Mouse (Mus musculus) MEL (cell line): ENCODE data around the gene Galnt2. TPM values are rescaled to one million over a fixed set of nuclear protein-coding genes. Genes with fewer than 3 reads are reported as not detected.

ENCODE experiments used
- DNase-seq: peaks from one replicate; pipeline ENCODE4 v3.0.0; 2011; ENCODE audit warnings: low read depth, low spot score
- H3K27ac ChIP-seq: 2 replicates; pipeline ENCODE4 v1.5.1; 2012; ENCODE audit warnings: low read depth, mild to moderate bottlenecking, control low read depth, low read length, moderate library complexity; ENCODE audit not compliant: control insufficient read depth
- H3K27me3 ChIP-seq, 2 experiments: fragments of 150-350 bp in 1 of 2; sonication (generic) in 1 of 2; 2 replicates each; pipeline ENCODE4 v1.6.1; 2012; ENCODE audit warnings: low read length in 2 of 2, mild to moderate bottlenecking in 2 of 2, improper control_type of control experiment in 1 of 2, moderate library complexity in 1 of 2; ENCODE audit not compliant: insufficient read depth in 2 of 2, control insufficient read depth in 1 of 2
- H3K36me3 ChIP-seq, 2 experiments: 2 replicates each; pipeline ENCODE4 v1.6.1; 2012 to 2014; ENCODE audit warnings: low read length in 2 of 2, improper control_type of control experiment in 1 of 2, inconsistent platforms in 1 of 2, mild to moderate bottlenecking in 1 of 2; ENCODE audit not compliant: insufficient read depth in 2 of 2, control insufficient read depth in 1 of 2
- H3K4me1 ChIP-seq, 2 experiments: fragments of 150-350 bp in 1 of 2; sonication (generic) in 1 of 2; 2 replicates each; pipeline ENCODE4 v1.6.1; 2012; ENCODE audit warnings: low read length in 2 of 2, improper control_type of control experiment in 1 of 2, mild to moderate bottlenecking in 1 of 2; ENCODE audit not compliant: insufficient read depth in 2 of 2, control insufficient read depth in 1 of 2
- H3K4me3 ChIP-seq, 2 experiments: fragments of 150-350 bp in 1 of 2; sonication (generic) in 1 of 2; 2 replicates each; pipeline ENCODE4 v1.5.1; 2012; ENCODE audit warnings: low read depth in 2 of 2, low read length in 2 of 2, mild to moderate bottlenecking in 2 of 2, moderate library complexity in 2 of 2, control low read depth in 1 of 2, improper control_type of control experiment in 1 of 2; ENCODE audit not compliant: control insufficient read depth in 1 of 2, insufficient read depth in 1 of 2
- H3K79me2 ChIP-seq: 2 replicates; pipeline ENCODE4 v1.6.1; 2012; ENCODE audit warnings: mild to moderate bottlenecking, low read length, moderate library complexity; ENCODE audit not compliant: control insufficient read depth, poor library complexity, insufficient read depth
- H3K9ac ChIP-seq: 2 replicates; pipeline ENCODE4 v1.6.1; 2012; ENCODE audit warnings: low read depth, mild to moderate bottlenecking, control low read depth, low read length, moderate library complexity; ENCODE audit not compliant: control insufficient read depth, poor library complexity, severe bottlenecking
- H3K9me3 ChIP-seq: fragments of 150-350 bp; sonication (generic); replicated peaks from 2 replicates; pipeline ENCODE4 v1.6.1; 2012; ENCODE audit warnings: mild to moderate bottlenecking, low read length, improper control_type of control experiment, moderate library complexity; ENCODE audit not compliant: insufficient read depth
- CHD1 ChIP-seq: IDR thresholded peaks from 2 replicates; pipeline ENCODE4 v1.6.1; 2012; ENCODE audit warnings: low read depth, mild to moderate bottlenecking, inconsistent platforms, low read length, improper control_type of control experiment
- CHD2 ChIP-seq: IDR thresholded peaks from 2 replicates; pipeline ENCODE4 v1.6.1; 2011; ENCODE audit warnings: low read length, improper control_type of control experiment
- ELF1 ChIP-seq: IDR thresholded peaks from 2 replicates; pipeline ENCODE4 v1.6.1; 2014; ENCODE audit warnings: low read depth, mild to moderate bottlenecking, inconsistent platforms, low read length, improper control_type of control experiment, moderate library complexity
- ETS1 ChIP-seq: IDR thresholded peaks from 2 replicates; pipeline ENCODE4 v1.6.1; 2012; ENCODE audit warnings: low read depth, mild to moderate bottlenecking, inconsistent platforms, low read length, improper control_type of control experiment, moderate library complexity
- GABPA ChIP-seq: IDR thresholded peaks from 2 replicates; pipeline ENCODE4 v1.6.1; 2012; ENCODE audit warnings: low read depth, mild to moderate bottlenecking, inconsistent platforms, low read length, improper control_type of control experiment, moderate library complexity
- GATA1 ChIP-seq: IDR thresholded peaks from 2 replicates; pipeline ENCODE4 v1.6.1; 2011; ENCODE audit warnings: low read depth, low read length, improper control_type of control experiment
- HCFC1 ChIP-seq: IDR thresholded peaks from 2 replicates; pipeline ENCODE4 v1.6.1; 2012; ENCODE audit warnings: low read depth, mild to moderate bottlenecking, inconsistent platforms, low read length, improper control_type of control experiment, moderate library complexity
- JUND ChIP-seq: IDR thresholded peaks from 2 replicates; pipeline ENCODE4 v1.6.1; 2011; ENCODE audit warnings: low read depth, mild to moderate bottlenecking, improper control_type of control experiment, low read length
- KAT2A ChIP-seq: conservative IDR thresholded peaks from 2 replicates; pipeline ENCODE4 v1.6.1; 2012; ENCODE audit warnings: low read depth, low read length, improper control_type of control experiment, inconsistent platforms
- MAFK ChIP-seq: IDR thresholded peaks from 2 replicates; pipeline ENCODE4 v1.6.1; 2011; ENCODE audit warnings: low read depth, mild to moderate bottlenecking, low read length, improper control_type of control experiment, borderline replicate concordance
- MAX ChIP-seq: IDR thresholded peaks from 2 replicates; pipeline ENCODE4 v1.6.1; 2011; ENCODE audit warnings: low read length, improper control_type of control experiment
- MXI1 ChIP-seq: IDR thresholded peaks from 2 replicates; pipeline ENCODE4 v1.6.1; 2011; ENCODE audit warnings: mild to moderate bottlenecking, low read depth, low read length, improper control_type of control experiment
- MYB ChIP-seq: IDR thresholded peaks from 2 replicates; pipeline ENCODE4 v1.6.1; 2011; ENCODE audit warnings: mild to moderate bottlenecking, low read depth, low read length, improper control_type of control experiment
- MYC ChIP-seq: IDR thresholded peaks from 2 replicates; pipeline ENCODE4 v1.6.1; 2011; ENCODE audit warnings: low read depth, mild to moderate bottlenecking, low read length, improper control_type of control experiment, moderate library complexity
- NELFE ChIP-seq: IDR thresholded peaks from 2 replicates; pipeline ENCODE4 v1.6.1; 2011; ENCODE audit warnings: low read depth, low read length, improper control_type of control experiment
- POLR2A ChIP-seq, 2 experiments: IDR thresholded peaks; 2 replicates each; pipeline ENCODE4 v1.6.1; 2011 to 2012; ENCODE audit warnings: low read length in 2 of 2, mild to moderate bottlenecking in 2 of 2, control low read depth in 1 of 2, improper control_type of control experiment in 1 of 2, low read depth in 1 of 2, moderate library complexity in 1 of 2; ENCODE audit not compliant: control insufficient read depth in 1 of 2, insufficient read depth in 1 of 2, poor library complexity in 1 of 2
- POLR2AphosphoS2 ChIP-seq: IDR thresholded peaks from 2 replicates; pipeline ENCODE4 v1.6.1; 2011; ENCODE audit warnings: low read length, improper control_type of control experiment
- POLR2AphosphoS5 ChIP-seq: IDR thresholded peaks from 2 replicates; pipeline ENCODE4 v1.6.1; 2012; ENCODE audit warnings: low read depth, borderline replicate concordance, mild to moderate bottlenecking, inconsistent platforms, low read length, moderate library complexity, mixed read lengths
- SIN3A ChIP-seq: IDR thresholded peaks from 2 replicates; pipeline ENCODE4 v1.6.1; 2012; ENCODE audit warnings: low read length, improper control_type of control experiment, inconsistent platforms
- SMC3 ChIP-seq: IDR thresholded peaks from 2 replicates; pipeline ENCODE4 v1.6.1; 2011; ENCODE audit warnings: low read depth, low read length, improper control_type of control experiment
- TAL1 ChIP-seq: IDR thresholded peaks from 2 replicates; pipeline ENCODE4 v1.6.1; 2012; ENCODE audit warnings: mild to moderate bottlenecking, inconsistent platforms, low read length, moderate library complexity, mixed read lengths
- TBP ChIP-seq: IDR thresholded peaks from 2 replicates; pipeline ENCODE4 v1.8.0; 2011; ENCODE audit warnings: low read depth, low read length, improper control_type of control experiment
- UBTF ChIP-seq: IDR thresholded peaks from 2 replicates; pipeline ENCODE4 v1.6.1; 2012; ENCODE audit warnings: low read depth, mild to moderate bottlenecking, inconsistent platforms, low read length, improper control_type of control experiment, moderate library complexity, borderline replicate concordance; ENCODE audit not compliant: insufficient read depth
- USF1 ChIP-seq: IDR thresholded peaks from 2 replicates; pipeline ENCODE4 v1.6.1; 2014; ENCODE audit warnings: low read depth, mild to moderate bottlenecking, inconsistent platforms, low read length, improper control_type of control experiment, moderate library complexity
- USF2 ChIP-seq, 2 experiments: IDR thresholded peaks; 2 replicates each; pipeline ENCODE4 v1.6.1; 2011 to 2012; ENCODE audit warnings: improper control_type of control experiment in 2 of 2, low read length in 2 of 2, borderline replicate concordance in 1 of 2, inconsistent platforms in 1 of 2, low read depth in 1 of 2, mild to moderate bottlenecking in 1 of 2; ENCODE audit not compliant: insufficient read depth in 1 of 2
- ZC3H11A ChIP-seq: IDR thresholded peaks from 2 replicates; pipeline ENCODE4 v1.6.1; 2012; ENCODE audit warnings: low read depth, mild to moderate bottlenecking, inconsistent platforms, low read length, improper control_type of control experiment
- ZNF384 ChIP-seq: IDR thresholded peaks from 2 replicates; pipeline ENCODE4 v1.6.1; 2012; ENCODE audit warnings: low read depth, mild to moderate bottlenecking, inconsistent platforms, low read length, improper control_type of control experiment
- polyA plus RNA-seq, 2 experiments: library from polyadenylated mRNA; stranded (reverse) in 1 of 2; unstranded in 1 of 2; fragments of >175 nt in 1 of 2; fragments of >200 nt in 1 of 2; gene quantifications; 2 replicates each; pipeline versions ENCODE4 v1.2.1 to v1.2.4; 2012; ENCODE audit warnings: low replicate concordance in 2 of 2, low read depth in 1 of 2; ENCODE audit not compliant: insufficient read length in 2 of 2, insufficient read depth in 1 of 2, missing spikeins in 1 of 2
- total RNA-seq: library from RNA; depleted of rRNA; stranded (reverse); fragments of 300-350 nt; gene quantifications from 2 replicates; pipeline ENCODE4 v1.2.3, GENCODE M21; 2012

Galnt2 gene
- total and polyA plus RNA-seq, 3 experiments, result 12.0 to 14.5 TPM; not detected in 1

- H3K9me3 ChIP-seq, result no peaks in the 10 kb centered on the region
- H3K79me2 ChIP-seq, result no peaks in the 10 kb centered on the region
- no peak overlapping the region for H3K4me3 ChIP-seq
- 0 out of 4 replicates have a peak, but pooled peaks cover 0 to 1% of the 10 kb centered on the region in 2 experiments for H3K27me3 ChIP-seq
- no peak overlapping the region for H3K9ac ChIP-seq
- H3K36me3 ChIP-seq, result no peaks in the 10 kb centered on the region
- TF ChIP-seq ELF1 (no peak), TBP (no peak), CHD2 (no peak), POLR2AphosphoS5 (no peak), CHD1 (no peak), TAL1 (no peak), ETS1 (no peak), KAT2A (no peak), MAFK (no peak), GABPA (no peak), JUND (no peak), ZNF384 (no peak), SIN3A (no peak)
- TF ChIP-seq, all 39 proteins: peak for 0
- no peak for DNase-seq
- Histone ChIP-seq H3K27ac (no peak overlapping the region), H3K4me1 (no peaks in the 10 kb centered on the region)
Measured at GRCm38 (mm10) chr8:124182224-124182623, 49.0 kb upstream of the Galnt2 start.

- no peaks in the 10 kb centered on the region for H3K27me3 ChIP-seq
- no peaks in the 10 kb centered on the region for H3K4me1 ChIP-seq
- no peaks in the 10 kb centered on the region for H3K9me3 ChIP-seq
- TF ChIP-seq ZC3H11A, result no peak
- no peaks in the 10 kb centered on the region for H3K36me3 ChIP-seq
- H3K4me3 ChIP-seq, result no peak overlapping the region
- no peaks in the 10 kb centered on the region for H3K79me2 ChIP-seq
- no peak for DNase-seq
- H3K9ac ChIP-seq, result no peak overlapping the region
- H3K27ac ChIP-seq, result no peak overlapping the region
Measured at GRCm38 (mm10) chr8:124184078-124184477, 47.1 kb upstream of the Galnt2 start.

- Histone ChIP-seq H3K4me1 (no peaks in the 10 kb centered on the region), H3K27ac (no peak overlapping the region), H3K36me3 (no peaks in the 10 kb centered on the region), H3K4me3 (no peak overlapping the region), H3K9ac (no peak overlapping the region), H3K9me3 (no peaks in the 10 kb centered on the region), H3K79me2 (no peaks in the 10 kb centered on the region), H3K27me3 (no peaks in the 10 kb centered on the region)
- no peak for DNase-seq
- TF ChIP-seq SIN3A, result no peak
- no peak for TF ChIP-seq SMC3
- no peak for TF ChIP-seq CHD2
- no peak for TF ChIP-seq POLR2A (IDR thresholded peaks at IDR 0.05; ENCODE audit: control insufficient read depth in 1 of 2, insufficient read depth in 1 of 2, low read depth in 1 of 2, low read length in 2 of 2, poor library complexity in 1 of 2)
- no peak for TF ChIP-seq TBP
- no peak for TF ChIP-seq NELFE
- TF ChIP-seq MAFK, result no peak
- no peak for TF ChIP-seq USF2 (IDR thresholded peaks at IDR 0.05; ENCODE audit: borderline replicate concordance in 1 of 2, insufficient read depth in 1 of 2, low read depth in 1 of 2, low read length in 2 of 2)
- no peak for TF ChIP-seq MYC
- no peak for TF ChIP-seq MYB
- TF ChIP-seq UBTF, result no peak
- TF ChIP-seq MXI1, result no peak
- TF ChIP-seq HCFC1, result no peak
- TF ChIP-seq USF1, result no peak
- TF ChIP-seq POLR2AphosphoS2, result no peak
- no peak for TF ChIP-seq ETS1
- TF ChIP-seq GATA1, result no peak
- TF ChIP-seq ELF1, result no peak
- no peak for TF ChIP-seq GABPA
- no peak for TF ChIP-seq MAX
Measured at GRCm38 (mm10) chr8:124184507-124184906, 46.7 kb upstream of the Galnt2 start.
